Mouse (Mus musculus): ENCODE results near the gene Dbh.

Dbh gene

GRCm38 (mm10) chr2:27163851-27164250 is 1.2 kb upstream of the Dbh start:
- no peak for DNase-seq (ENCODE audit: low read depth, low spot score)

GRCm38 (mm10) chr2:27166074-27166473 is 1.0 kb downstream of the Dbh start:
- DNase-seq (ENCODE audit: low read depth, low spot score): no peak

- no peak for DNase-seq (ENCODE audit: low read depth, low spot score)
These were observed 2.0 kb downstream of the Dbh start for GRCm38 (mm10) chr2:27166999-27167398.

GRCm38 (mm10) chr2:27174242-27174641 is 9.2 kb downstream of the Dbh start:
- DNase-seq (ENCODE audit: low read depth, low spot score): no peak

GRCm38 (mm10) chr2:27175696-27176267 is 10.7 kb downstream of the Dbh start:
- DNase-seq (ENCODE audit: low read depth, low spot score): no peak

- DNase-seq (ENCODE audit: low read depth, low spot score): no peak
These were observed 14.1 kb downstream of the Dbh start for GRCm38 (mm10) chr2:27179101-27179500.

- no peak for DNase-seq (ENCODE audit: low read depth, low spot score)
These were observed 16.9 kb downstream of the Dbh start for GRCm38 (mm10) chr2:27181907-27182306.

GRCm38 (mm10) chr2:27183734-27184133 is 18.7 kb downstream of the Dbh start:
- no peak for DNase-seq (ENCODE audit: low read depth, low spot score)

GRCm38 (mm10) chr2:27187531-27187930 is 22.5 kb downstream of the Dbh start:
- DNase-seq (ENCODE audit: low read depth, low spot score): no peak

- DNase-seq (ENCODE audit: low read depth, low spot score): no peak
These were observed 25.0 kb downstream of the Dbh start for GRCm38 (mm10) chr2:27189994-27190393.

- no peak for DNase-seq (ENCODE audit: low read depth, low spot score)
These were observed 33.7 kb downstream of the Dbh start for GRCm38 (mm10) chr2:27198551-27199246.

- DNase-seq (ENCODE audit: low read depth, low spot score): no peak
These were observed 35.6 kb downstream of the Dbh start for GRCm38 (mm10) chr2:27200586-27200985.

- no peak for DNase-seq (ENCODE audit: low read depth, low spot score)
These were observed 40.6 kb downstream of the Dbh start for GRCm38 (mm10) chr2:27205666-27206065.

GRCm38 (mm10) chr2:27206128-27206797 is 41.2 kb downstream of the Dbh start:
- DNase-seq (ENCODE audit: low read depth, low spot score): no peak

GRCm38 (mm10) chr2:27207126-27207525 is 42.1 kb downstream of the Dbh start:
- no peak for DNase-seq (ENCODE audit: low read depth, low spot score)

- no peak for DNase-seq (ENCODE audit: low read depth, low spot score)
These were observed 44.3 kb downstream of the Dbh start for GRCm38 (mm10) chr2:27209370-27209769.

GRCm38 (mm10) chr2:27209816-27210215 is 44.8 kb downstream of the Dbh start:
- no peak for DNase-seq (ENCODE audit: low read depth, low spot score)

GRCm38 (mm10) chr2:27210255-27210654 is 45.2 kb downstream of the Dbh start:
- DNase-seq (ENCODE audit: low read depth, low spot score): no peak

- no peak for DNase-seq (ENCODE audit: low read depth, low spot score)
These were observed 45.7 kb downstream of the Dbh start for GRCm38 (mm10) chr2:27210676-27211210.

- no peak for DNase-seq (ENCODE audit: low read depth, low spot score)
These were observed 47.2 kb downstream of the Dbh start for GRCm38 (mm10) chr2:27211966-27212893.

GRCm38 (mm10) chr2:27215537-27215936 is 50.5 kb downstream of the Dbh start:
- no peak for DNase-seq (ENCODE audit: low read depth, low spot score)

GRCm38 (mm10) chr2:27218121-27218544 is 53.1 kb downstream of the Dbh start:
- no peak for DNase-seq (ENCODE audit: low read depth, low spot score)

Data from WW6 (cell line).